Mouse (Mus musculus) CH12.LX (cell line): ENCODE results near the gene Nek2. TPM values are rescaled to one million over a fixed set of nuclear protein-coding genes. Genes with fewer than 3 reads are reported as not detected.

Experiments used
- DNase-seq: peaks from one replicate; pipeline ENCODE4 v3.0.0-alpha.2; 2013; ENCODE audit errors: extremely low read depth
- H3K27ac ChIP-seq: 2 replicates; pipeline ENCODE4 v1.5.1; 2012; ENCODE audit warnings: low read depth, mild to moderate bottlenecking, control low read depth, moderate library complexity; ENCODE audit not compliant: insufficient read depth
- H3K27me3 ChIP-seq: replicated peaks from 2 replicates; pipeline ENCODE3; 2012; ENCODE audit warnings: inconsistent platforms
- H3K36me3 ChIP-seq, 2 experiments: replicated peaks in 1 of 2; 2 replicates each; pipeline versions ENCODE3 to v1.6.1; 2012; ENCODE audit warnings: inconsistent platforms in 1 of 2, low read length in 1 of 2, mild to moderate bottlenecking in 1 of 2, mixed read lengths in 1 of 2, moderate library complexity in 1 of 2; ENCODE audit not compliant: control insufficient read depth in 1 of 2, insufficient read depth in 1 of 2
- H3K4me1 ChIP-seq, 2 experiments: 2 replicates each; pipeline ENCODE4 v1.6.1; 2012; ENCODE audit warnings: inconsistent platforms in 1 of 2, moderate library complexity in 1 of 2; ENCODE audit not compliant: insufficient read depth in 2 of 2, control insufficient read depth in 1 of 2
- H3K4me2 ChIP-seq: 2 replicates; pipeline ENCODE4 v1.6.1; 2012; ENCODE audit warnings: low read depth, mild to moderate bottlenecking, control low read depth; ENCODE audit not compliant: poor library complexity, insufficient read depth, severe bottlenecking
- H3K4me3 ChIP-seq, 3 experiments: fragments of 150-350 bp in 1 of 3; sonication (generic) in 1 of 3; replicated peaks in 1 of 3; 2 replicates each; pipeline versions ENCODE3 to v1.5.1; 2011 to 2012; ENCODE audit warnings: low read depth in 2 of 3, low read length in 2 of 3, mild to moderate bottlenecking in 2 of 3, moderate library complexity in 2 of 3, control low read depth in 1 of 3, improper control_type of control experiment in 1 of 3, inconsistent platforms in 1 of 3, mixed read lengths in 1 of 3; ENCODE audit not compliant: poor library complexity in 1 of 3
- H3K79me2 ChIP-seq: replicated peaks from 2 replicates; pipeline ENCODE4 v1.6.1; 2012; ENCODE audit warnings: mild to moderate bottlenecking, moderate library complexity; ENCODE audit not compliant: control insufficient read depth, poor library complexity, insufficient read depth, severe bottlenecking; ENCODE audit errors: extremely low read depth
- H3K9ac ChIP-seq: 2 replicates; pipeline ENCODE4 v1.6.1; 2012; ENCODE audit warnings: low read depth, mild to moderate bottlenecking, control low read depth, moderate library complexity; ENCODE audit not compliant: insufficient read depth
- H3K9me3 ChIP-seq: replicated peaks from 2 replicates; pipeline ENCODE3; 2012; ENCODE audit warnings: low read length, inconsistent platforms, mixed read lengths
- CHD1 ChIP-seq: IDR thresholded peaks from 2 replicates; pipeline ENCODE4 v1.6.1; 2012; ENCODE audit warnings: low read depth, low read length, improper control_type of control experiment, inconsistent platforms
- CHD2 ChIP-seq: IDR thresholded peaks from 2 replicates; pipeline ENCODE4 v1.6.1; 2011; ENCODE audit warnings: low read length, improper control_type of control experiment
- E2F4 ChIP-seq: IDR thresholded peaks from 2 replicates; pipeline ENCODE4 v1.6.1; 2011; ENCODE audit warnings: low read depth, low read length, improper control_type of control experiment; ENCODE audit not compliant: insufficient replicate concordance
- ELF1 ChIP-seq: IDR thresholded peaks from 2 replicates; pipeline ENCODE4 v1.6.1; 2014; ENCODE audit warnings: low read depth, mild to moderate bottlenecking, inconsistent platforms, low read length, improper control_type of control experiment
- GABPA ChIP-seq: IDR thresholded peaks from 2 replicates; pipeline ENCODE4 v1.6.1; 2012; ENCODE audit warnings: low read depth, low read length, improper control_type of control experiment, inconsistent platforms; ENCODE audit not compliant: insufficient replicate concordance
- HCFC1 ChIP-seq: IDR thresholded peaks from 2 replicates; pipeline ENCODE4 v1.6.1; 2012; ENCODE audit warnings: low read depth, mild to moderate bottlenecking, inconsistent platforms, low read length, improper control_type of control experiment
- JUN ChIP-seq: IDR thresholded peaks from 2 replicates; pipeline ENCODE4 v1.6.1; 2011; ENCODE audit warnings: low read depth, mild to moderate bottlenecking, low read length, improper control_type of control experiment, moderate library complexity; ENCODE audit not compliant: insufficient read depth
- JUND ChIP-seq: conservative IDR thresholded peaks from 2 replicates; pipeline ENCODE4 v1.6.1; 2011; ENCODE audit warnings: low read depth, low read length, improper control_type of control experiment
- MAFK ChIP-seq: IDR thresholded peaks from 2 replicates; pipeline ENCODE4 v1.6.1; 2011; ENCODE audit warnings: low read length, improper control_type of control experiment; ENCODE audit not compliant: insufficient replicate concordance
- MAX ChIP-seq: IDR thresholded peaks from 2 replicates; pipeline ENCODE4 v1.6.1; 2011; ENCODE audit warnings: low read length, improper control_type of control experiment
- MEF2A ChIP-seq: IDR thresholded peaks from 2 replicates; pipeline ENCODE4 v1.6.1; 2014; ENCODE audit warnings: low read depth, mild to moderate bottlenecking, inconsistent platforms, low read length, improper control_type of control experiment, borderline replicate concordance
- MXI1 ChIP-seq: IDR thresholded peaks from 2 replicates; pipeline ENCODE4 v1.6.1; 2011; ENCODE audit warnings: mild to moderate bottlenecking, low read depth, low read length, improper control_type of control experiment
- PAX5 ChIP-seq: IDR thresholded peaks from 2 replicates; pipeline ENCODE4 v1.6.1; 2012; ENCODE audit warnings: low read length, inconsistent platforms, mixed read lengths
- POLR2A ChIP-seq: IDR thresholded peaks from 2 replicates; pipeline ENCODE4 v1.6.1; 2011; ENCODE audit warnings: low read depth, mild to moderate bottlenecking, improper control_type of control experiment, low read length
- POLR2AphosphoS2 ChIP-seq: IDR thresholded peaks from 2 replicates; pipeline ENCODE4 v1.6.1; 2011; ENCODE audit warnings: low read depth, low read length, improper control_type of control experiment
- RAD21 ChIP-seq: IDR thresholded peaks from 2 replicates; pipeline ENCODE4 v1.6.1; 2011; ENCODE audit warnings: low read depth, mild to moderate bottlenecking, low read length, improper control_type of control experiment, moderate library complexity
- SIN3A ChIP-seq: IDR thresholded peaks from 2 replicates; pipeline ENCODE4 v1.6.1; 2012; ENCODE audit warnings: low read length, improper control_type of control experiment, inconsistent platforms
- SMC3 ChIP-seq: IDR thresholded peaks from 2 replicates; pipeline ENCODE4 v1.6.1; 2011; ENCODE audit warnings: low read depth, low read length, improper control_type of control experiment
- TBP ChIP-seq: conservative IDR thresholded peaks from 2 replicates; pipeline ENCODE4 v1.6.1; 2011; ENCODE audit warnings: low read depth, low read length, improper control_type of control experiment
- TCF12 ChIP-seq: IDR thresholded peaks from 2 replicates; pipeline ENCODE4 v1.6.1; 2014; ENCODE audit warnings: low read depth, mild to moderate bottlenecking, inconsistent platforms, low read length, improper control_type of control experiment
- UBTF ChIP-seq: IDR thresholded peaks from 2 replicates; pipeline ENCODE4 v1.6.1; 2012; ENCODE audit warnings: low read depth, mild to moderate bottlenecking, inconsistent platforms, low read length, improper control_type of control experiment, moderate library complexity
- USF1 ChIP-seq: IDR thresholded peaks from 2 replicates; pipeline ENCODE4 v1.6.1; 2014; ENCODE audit warnings: low read depth, mild to moderate bottlenecking, inconsistent platforms, low read length, improper control_type of control experiment
- ZC3H11A ChIP-seq: IDR thresholded peaks from 2 replicates; pipeline ENCODE4 v1.6.1; 2012; ENCODE audit warnings: low read depth, mild to moderate bottlenecking, inconsistent platforms, low read length, improper control_type of control experiment
- ZMIZ1 ChIP-seq: IDR thresholded peaks from 2 replicates; pipeline ENCODE4 v1.6.1; 2012; ENCODE audit warnings: low read depth, mild to moderate bottlenecking, inconsistent platforms, low read length, improper control_type of control experiment
- dilution Hi-C: fragments of 300-500 bp; cut with MboI; formaldehyde crosslinking; loops from 2 replicates; pipeline ENCODE4 v1.14.3; 2020; ENCODE audit warnings: low sequenced_read_pairs; ENCODE audit not compliant: extremely low pct_unique_long_range_greater_than_20kb, extremely low pct_ligation_motif_present
- in situ Hi-C: fragments of 300-500 bp; cut with MboI; formaldehyde crosslinking; loops from 3 replicates; pipeline ENCODE4 v1.14.3; 2019; ENCODE audit warnings: low sequenced_read_pairs, low pct_ligation_motif_present, low pct_unique_long_range_greater_than_20kb, mixed read lengths
- polyA plus RNA-seq: library from polyadenylated mRNA; unstranded; fragments of >175 nt; gene quantifications from 2 replicates; pipeline ENCODE4 v1.2.1, GENCODE M21; 2012; ENCODE audit warnings: low read depth; ENCODE audit not compliant: insufficient read length
- total RNA-seq, 2 experiments: library from RNA; depleted of rRNA; stranded (reverse); fragments of 300-350 nt in 1 of 2; fragments of >200 nt in 1 of 2; gene quantifications; 2 replicates each; pipeline ENCODE4 v1.2.3; 2012 to 2014

Nek2 gene
- total and polyA plus RNA-seq, 3 experiments, result 41.3 to 68.8 (median 51.2) TPM

- no peak for DNase-seq
- Histone ChIP-seq H3K27me3 (no peaks in the 10 kb centered on the region), H3K4me1 (peaks cover 12 to 17% of the 10 kb centered on the region in 2 experiments), H3K9ac (no peak overlapping the region), H3K9me3 (peaks cover 3% of the 10 kb centered on the region), H3K4me3 (no peak overlapping the region), H3K79me2 (no peaks in the 10 kb centered on the region), H3K4me2 (no peak overlapping the region), H3K27ac (no peak overlapping the region), H3K36me3 (no peaks in the 10 kb centered on the region)
- in situ Hi-C loops (no loop called here), dilution Hi-C loops (no loop called here)
- no peak for TF ChIP-seq ZMIZ1
- TF ChIP-seq MEF2A, result no peak
- no peak for TF ChIP-seq GABPA
- no peak for TF ChIP-seq HCFC1
- no peak for TF ChIP-seq CHD1
- no peak for TF ChIP-seq UBTF
- no peak for TF ChIP-seq TCF12
- TF ChIP-seq MXI1, result no peak
- TF ChIP-seq MAFK, result no peak
- TF ChIP-seq PAX5, result no peak
- TF ChIP-seq RAD21, result no peak
- no peak for TF ChIP-seq CHD2
- no peak for TF ChIP-seq SMC3
- no peak for TF ChIP-seq SIN3A
- TF ChIP-seq JUND, result no peak
- TF ChIP-seq JUN, result no peak
- no peak for TF ChIP-seq MAX
- no peak for TF ChIP-seq ZC3H11A
- TF ChIP-seq POLR2AphosphoS2, result no peak
- TF ChIP-seq TBP, result no peak
Measured at GRCm38 (mm10) chr1:191880921-191881609, 59.8 kb downstream of the Nek2 start.

GRCm38 (mm10) chr1:191881663-191882062 lies 60.4 kb downstream of the Nek2 start:
- H3K9ac ChIP-seq, result no peak overlapping the region

More at GRCm38 (mm10) chr1:191881663-191882062, 60.4 kb downstream of the Nek2 start:
- Histone ChIP-seq H3K36me3 (no peaks in the 10 kb centered on the region), H3K4me2 (no peak overlapping the region), H3K27me3 (no peaks in the 10 kb centered on the region), H3K79me2 (no peaks in the 10 kb centered on the region), H3K27ac (no peak overlapping the region), H3K9me3 (peaks cover 3% of the 10 kb centered on the region), H3K4me3 (no peak overlapping the region), H3K4me1 (peaks cover 7 to 11% of the 10 kb centered on the region in 2 experiments)
- DNase-seq, result no peak
- in situ Hi-C loops (no loop called here), dilution Hi-C loops (no loop called here)
- no peak for TF ChIP-seq CHD2
- no peak for TF ChIP-seq USF1
- no peak for TF ChIP-seq E2F4
- no peak for TF ChIP-seq POLR2A
- no peak for TF ChIP-seq ELF1
- no peak for TF ChIP-seq RAD21
